Mouse (Mus musculus) right cerebral cortex, postnatal 25 days (tissue): ENCODE results near the gene Atg14.
"Not testable (repeated sequence)": the region's sequence is repeated elsewhere in the genome, so short reads cannot be mapped to it uniquely, and the experiment has no call there.

Experiments
- DNase-seq: peaks from one replicate; pipeline ENCODE4 v3.0.0; 2022

Gene Atg14

DNA sequence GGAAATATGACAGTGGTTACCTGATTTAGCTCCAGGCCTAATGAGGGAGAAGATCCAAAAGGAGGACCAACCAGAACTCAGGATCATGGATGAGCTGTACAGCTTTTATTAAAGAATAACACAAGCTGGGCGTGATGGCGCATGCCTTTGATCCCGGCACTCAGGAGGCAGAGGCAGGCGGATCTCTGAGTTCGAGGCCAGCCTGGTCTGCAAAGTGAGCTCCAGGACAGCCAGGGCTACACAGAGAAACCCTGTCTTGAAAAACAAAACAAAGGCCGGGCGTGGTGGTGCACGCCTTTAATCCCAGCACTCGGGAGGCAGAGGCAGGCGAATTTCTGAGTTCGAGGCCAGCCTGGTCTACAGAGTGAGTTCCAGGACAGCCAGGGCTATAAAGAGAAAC is at the start of gene Atg14:
Gene Atg14 (minus strand): TSS at position 101 of the 400 bp plus-strand sequence.
- not testable (repeated sequence) for DNase-seq

DNA sequence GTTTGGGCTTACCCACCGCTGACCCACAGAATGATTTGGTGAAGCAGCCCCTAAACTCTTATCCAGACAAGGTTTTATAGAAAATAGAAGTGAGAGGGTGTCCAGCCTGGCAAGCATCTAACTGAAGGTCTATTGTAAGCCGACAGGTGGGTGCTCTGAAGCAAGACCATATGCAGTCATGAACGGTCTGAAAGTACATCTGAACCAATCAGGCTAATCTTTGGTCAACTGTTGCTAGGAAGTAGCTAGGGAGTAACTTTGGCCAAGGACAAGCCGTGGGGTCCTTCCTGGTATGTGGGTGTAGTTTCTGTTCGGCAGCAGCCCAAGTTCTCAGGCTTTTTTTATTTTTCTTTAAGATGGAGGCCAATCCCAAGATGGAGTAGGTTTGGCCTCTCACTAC is 48.4 kb upstream of the Atg14 start:
- no peak for DNase-seq

DNA sequence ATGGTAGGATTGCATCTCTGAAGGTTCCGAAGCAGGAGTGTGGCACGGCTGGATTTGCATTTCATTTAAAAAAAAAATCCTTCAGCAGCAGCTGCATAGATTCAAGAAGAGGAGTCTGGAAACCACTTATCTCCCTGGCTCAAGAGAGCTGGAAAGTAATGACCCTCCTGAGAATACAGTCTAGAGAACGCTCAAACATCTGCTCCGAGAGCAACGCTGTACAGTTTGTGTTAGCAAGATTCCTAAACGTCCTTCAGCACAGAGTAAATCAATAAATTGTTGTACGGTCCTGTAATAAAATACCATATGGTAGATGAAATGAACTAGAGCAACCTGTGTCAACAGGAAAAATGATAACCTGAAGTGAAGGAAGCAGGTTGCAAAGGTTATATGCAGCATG is 42.8 kb upstream of the Atg14 start:
- DNase-seq, result no peak

DNA sequence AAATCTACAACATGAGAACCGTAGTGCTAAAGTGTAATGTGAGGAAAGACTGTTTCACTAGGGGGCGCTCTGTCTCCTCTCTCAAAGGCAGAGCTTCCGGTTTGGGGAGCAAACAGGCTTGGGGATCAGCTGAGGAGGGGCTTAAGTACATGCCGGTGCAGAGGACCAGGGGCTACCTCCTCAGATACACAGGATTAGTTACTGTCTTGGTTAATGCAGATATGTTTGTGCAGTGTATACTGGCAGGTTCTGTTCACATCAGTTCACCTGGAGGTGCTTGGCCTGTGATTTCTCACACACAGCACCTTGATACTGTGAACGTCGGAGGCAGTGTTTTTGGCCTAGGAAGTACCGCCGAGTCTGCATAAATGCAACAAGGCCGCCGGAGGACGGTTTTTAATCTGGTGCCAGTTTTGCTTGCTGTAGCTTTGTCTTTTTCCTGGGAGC is 27.5 kb upstream of the Atg14 start:
- DNase-seq, result peak; percentile 44

DNA sequence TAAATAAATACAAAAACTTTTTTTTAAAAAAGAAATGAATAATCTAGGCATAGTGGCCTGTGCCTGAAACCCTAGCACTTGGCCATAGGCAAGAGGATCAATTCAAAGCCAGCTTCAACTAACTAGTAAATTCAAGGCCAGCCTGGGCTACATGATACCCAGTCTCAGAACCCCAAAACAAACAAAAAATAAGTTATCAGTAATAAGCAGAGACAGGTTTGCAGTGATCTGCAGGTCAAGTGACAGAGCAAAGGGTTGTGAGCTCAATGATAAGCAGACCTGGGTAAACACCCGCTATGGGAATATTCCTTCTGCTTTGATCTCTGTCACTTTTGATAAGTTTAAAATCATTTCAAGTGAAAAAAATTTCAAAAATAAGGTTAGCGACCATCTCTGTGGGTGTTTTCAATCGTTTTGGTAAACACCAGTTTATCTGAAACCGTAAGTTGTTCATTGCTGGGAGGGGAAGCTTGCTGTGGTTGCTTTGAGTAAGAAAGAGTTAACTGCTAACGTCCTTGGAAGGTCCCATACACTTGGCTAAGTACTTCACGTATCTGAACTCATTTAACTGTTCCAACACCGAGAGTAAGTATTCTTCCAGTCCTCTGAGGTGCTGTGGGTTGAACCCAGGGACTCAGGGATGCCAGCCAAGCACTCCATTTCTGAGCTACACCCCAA is 24.1 kb upstream of the Atg14 start:
- DNase-seq, result no peak

DNA sequence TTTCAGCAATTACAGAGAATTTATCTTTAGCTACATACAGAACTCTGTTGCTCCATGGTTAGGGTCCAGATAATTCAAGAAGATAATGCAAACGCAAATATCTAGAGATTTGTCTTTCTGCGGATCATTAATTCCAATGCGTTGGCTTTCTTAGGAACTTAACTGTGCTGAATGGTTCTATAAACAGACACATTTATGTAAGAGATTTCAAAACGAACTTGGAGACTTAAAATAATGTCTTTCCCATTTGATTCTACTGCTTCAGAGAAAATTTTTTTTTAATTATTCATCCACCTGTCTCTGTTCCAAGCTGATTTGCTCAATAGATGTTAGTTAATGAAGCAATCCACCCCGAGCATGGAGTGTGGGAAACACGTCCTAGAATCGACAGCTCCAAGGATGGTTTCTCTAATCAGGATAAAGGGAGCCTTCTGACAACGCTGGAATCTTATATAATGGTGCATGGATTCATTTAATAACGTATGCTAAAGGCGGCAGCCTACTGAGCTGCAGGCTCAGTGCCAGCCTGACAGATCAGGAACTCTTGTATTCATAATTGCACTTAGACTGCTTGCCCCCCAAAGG is 20.0 kb upstream of the Atg14 start:
- DNase-seq, result peak; percentile 30

DNA sequence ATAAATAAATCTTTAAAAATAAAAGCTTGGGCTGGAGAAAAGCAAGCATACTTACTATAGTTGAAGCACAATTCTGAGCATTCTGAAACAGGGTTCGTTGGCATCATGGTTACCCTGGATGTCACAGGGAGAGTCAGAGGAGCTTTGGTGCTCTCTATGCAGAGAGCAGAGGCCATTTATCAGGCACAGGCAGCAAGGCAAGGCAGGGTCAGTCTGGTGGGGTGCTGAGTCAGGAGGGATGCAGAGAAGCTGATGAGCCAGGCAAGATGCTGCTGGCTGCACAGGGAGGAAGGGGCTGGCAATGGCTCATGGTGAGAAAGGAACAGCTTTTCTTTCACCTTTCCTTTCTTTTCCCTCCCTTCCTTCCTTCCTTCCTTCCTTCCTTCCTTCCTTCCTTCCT is 19.0 kb upstream of the Atg14 start:
- DNase-seq, result no peak

DNA sequence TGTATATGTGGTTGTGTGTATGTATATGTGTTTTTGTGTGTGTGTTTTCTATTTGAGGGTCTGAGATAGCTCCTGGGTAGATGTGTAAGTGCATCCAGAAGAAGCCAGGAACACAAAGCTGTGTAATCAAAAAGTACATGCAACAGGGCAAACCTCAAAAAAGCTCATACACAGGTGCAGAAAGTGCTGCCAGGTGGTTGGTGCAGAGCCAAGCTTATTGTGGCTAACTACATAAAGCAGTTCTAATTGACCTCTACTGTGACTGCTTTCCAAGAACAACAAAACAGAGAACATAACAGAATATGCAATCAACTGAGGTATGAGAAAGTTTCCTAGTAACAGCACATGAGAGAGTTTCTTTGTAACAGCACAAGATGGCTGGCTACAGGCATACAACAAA is 13.9 kb upstream of the Atg14 start:
- no peak for DNase-seq

DNA sequence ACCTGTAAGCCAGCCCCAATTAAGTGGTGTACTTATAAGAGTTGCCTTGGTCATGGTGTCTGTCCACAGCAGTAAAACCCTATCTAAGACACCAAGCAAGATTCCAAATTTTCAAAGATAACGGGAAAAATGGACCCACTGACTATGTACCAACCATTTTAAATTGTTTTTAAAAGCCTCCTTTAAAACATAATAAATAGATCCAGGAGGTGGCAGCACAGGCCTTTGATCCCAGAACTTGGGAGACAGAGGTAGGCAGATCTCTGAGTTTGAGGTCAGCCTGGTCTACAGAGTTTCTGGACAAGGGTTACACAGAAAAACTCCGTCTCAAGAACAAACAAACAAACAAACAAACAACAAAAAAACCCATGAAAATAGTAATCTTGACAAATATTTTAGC is 11.2 kb upstream of the Atg14 start:
- DNase-seq, result no peak

DNA sequence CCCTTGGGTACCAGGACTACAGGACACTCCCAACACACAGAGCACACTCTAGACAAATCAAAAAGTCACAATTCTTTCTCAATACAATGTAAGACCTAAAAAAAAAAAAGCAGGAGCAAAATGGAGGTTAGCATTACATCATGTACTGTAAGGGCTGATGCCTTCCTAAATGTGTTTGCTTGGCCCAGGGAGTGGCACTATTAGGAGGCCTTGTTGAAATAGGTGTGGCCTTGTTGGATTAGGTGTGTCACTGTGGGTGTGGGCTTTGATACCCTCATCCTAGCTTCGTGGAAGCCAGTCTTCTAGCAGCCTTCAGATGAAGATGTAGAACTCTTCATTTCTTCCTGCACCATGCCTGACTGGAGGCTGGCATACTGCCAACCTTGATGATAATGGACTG is 10.8 kb upstream of the Atg14 start:
- DNase-seq, result no peak

DNA sequence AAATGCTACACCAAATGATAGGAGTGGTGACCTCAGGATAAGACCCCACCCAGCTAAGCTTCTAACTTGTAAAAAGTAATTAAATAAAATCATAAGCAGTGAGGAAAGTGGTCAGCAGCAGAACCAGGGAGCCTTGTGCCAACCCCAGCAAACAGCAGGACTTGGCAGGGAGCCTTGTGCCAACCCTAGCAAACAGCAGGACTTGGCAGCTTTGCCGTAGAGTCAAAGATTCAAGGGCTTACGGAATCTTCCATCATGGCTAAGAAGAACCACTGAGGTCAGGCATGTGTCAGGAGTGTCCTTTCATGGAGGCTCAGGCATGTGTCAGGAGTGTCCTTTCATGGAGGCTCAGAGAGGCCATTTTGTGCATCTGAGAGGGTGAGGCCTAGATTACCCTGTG is 7.6 kb upstream of the Atg14 start:
- no peak for DNase-seq

DNA sequence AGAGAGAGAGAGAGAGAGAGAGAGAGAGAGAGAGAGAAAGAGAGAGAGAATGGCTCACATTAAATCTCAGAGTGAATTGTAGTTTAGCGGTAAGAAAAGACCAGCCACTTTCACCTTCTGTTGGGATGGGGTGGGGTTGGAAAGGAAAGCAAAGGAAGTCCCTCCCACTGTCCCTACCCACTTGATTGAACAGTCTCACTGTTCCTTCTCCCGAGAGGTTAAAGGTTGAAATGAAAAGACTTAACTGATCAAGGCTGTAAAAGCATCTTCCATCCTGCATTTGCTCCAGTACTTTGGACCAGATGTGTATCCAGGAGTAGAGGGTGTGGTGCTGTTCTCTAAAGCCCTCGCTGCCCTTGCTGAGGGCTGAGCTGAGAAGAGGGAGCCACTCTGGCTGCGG is 6.2 kb upstream of the Atg14 start:
- no peak for DNase-seq

DNA sequence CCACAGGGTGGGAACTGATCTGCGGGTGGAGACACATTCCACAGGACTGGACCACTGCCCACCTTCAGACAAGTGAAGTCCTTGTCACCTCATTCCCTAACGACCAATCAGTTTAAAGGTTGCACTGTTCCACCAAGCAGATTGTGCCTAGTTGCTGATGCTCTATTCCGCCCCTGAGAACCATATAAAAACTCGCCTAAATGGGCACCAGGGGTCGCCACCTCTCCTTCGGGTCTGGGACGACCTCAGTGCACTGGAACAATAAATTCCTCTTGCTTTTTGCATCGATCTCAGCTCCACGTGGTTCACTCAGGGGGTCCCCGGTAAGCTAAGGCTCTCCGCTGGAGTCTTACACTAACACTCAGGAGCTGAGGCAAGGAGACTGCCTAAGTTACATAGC is 4.3 kb upstream of the Atg14 start:
- DNase-seq, result no peak

DNA sequence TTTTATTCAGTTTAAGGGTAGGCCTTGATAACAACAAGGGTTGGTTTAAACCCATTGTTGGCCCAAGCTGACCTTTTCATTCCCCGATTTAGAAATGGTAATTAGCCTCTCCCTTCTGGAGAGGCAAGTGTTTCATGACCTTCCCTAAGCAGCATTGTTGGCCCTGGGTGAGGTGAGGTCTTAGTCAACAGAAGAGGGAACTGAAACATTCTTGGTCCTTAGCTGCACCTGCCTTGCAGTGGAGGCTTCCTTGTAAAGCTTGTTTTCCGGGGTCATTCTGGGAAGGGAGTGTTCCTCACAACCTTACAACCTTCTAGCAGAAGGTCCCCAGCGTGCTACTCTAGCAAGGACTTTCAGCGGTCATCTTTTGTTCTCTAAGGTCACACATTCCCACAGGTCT is 2.3 kb upstream of the Atg14 start:
- DNase-seq, result no peak

DNA sequence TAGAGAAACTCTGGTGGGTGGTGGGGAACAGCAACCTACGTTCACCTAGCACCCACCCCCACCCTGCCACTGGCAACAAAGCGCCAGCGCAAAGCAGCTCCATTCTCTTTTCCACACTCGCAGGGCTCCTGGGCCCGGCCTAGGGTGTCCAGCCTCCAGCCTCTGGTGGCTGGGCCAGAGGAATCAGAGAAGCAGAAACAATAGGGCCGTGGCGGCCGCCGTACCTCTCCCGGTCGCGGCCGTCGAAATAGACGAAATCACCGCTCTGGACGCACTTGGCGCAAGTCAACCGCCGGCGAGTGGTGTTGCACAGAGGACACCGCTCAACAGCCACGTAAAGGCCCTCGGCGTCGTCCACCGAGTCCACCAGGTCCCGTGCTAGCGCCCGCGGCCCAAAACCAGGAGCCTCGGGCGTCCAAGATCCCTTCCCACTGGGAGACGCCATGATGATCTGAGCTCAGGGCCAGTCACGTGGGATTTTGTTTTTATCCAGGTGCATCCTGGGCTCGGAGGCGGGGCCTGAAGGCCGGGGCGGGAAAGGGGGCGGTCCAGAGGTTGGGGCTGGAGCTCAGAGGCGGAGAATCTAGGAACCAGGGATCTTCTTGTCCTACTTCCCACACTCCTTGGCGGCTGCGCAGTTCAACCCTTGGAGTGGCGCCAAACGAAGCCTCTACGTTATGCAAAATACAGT is 2.3 kb downstream of the Atg14 start:
- peak; percentile 91 for DNase-seq

DNA sequence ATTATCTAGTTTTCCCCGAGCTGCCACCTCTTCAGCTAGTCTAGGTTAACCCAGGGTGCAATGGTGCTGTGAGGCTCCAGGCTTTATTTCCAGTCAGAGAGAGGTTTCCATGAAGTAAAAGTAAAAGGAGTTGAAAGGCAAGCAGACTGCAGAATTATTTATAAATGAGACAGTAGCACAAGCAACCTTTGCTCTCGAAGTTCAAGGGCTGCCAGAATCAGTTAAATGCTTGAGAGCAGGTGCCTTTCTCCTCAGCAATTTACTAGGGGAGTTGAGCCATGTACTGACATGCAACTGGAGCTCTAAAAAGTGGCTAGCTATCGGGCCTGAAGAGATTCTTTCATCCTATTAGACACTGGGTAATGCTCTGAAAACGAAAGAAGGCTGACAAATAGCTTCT is 7.3 kb downstream of the Atg14 start:
- DNase-seq, result no peak

DNA sequence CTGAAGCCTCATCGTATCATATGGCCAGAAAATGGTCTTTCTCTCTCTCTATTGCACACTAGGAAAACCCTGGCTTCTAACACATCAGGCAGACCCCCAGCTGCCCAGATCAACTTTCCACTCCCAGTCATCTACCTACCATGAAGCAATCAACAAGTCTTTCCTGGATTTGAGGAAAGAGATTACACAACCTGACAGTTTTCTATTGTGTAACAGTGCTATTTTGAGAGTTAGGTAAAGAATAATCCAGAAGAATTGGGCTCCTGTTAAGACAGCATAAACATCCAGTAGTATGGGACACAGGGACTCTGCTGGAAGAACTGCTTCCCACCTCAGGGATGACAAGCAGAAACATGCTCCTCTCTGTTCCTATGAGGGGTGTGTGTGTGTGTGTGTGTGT is 7.9 kb downstream of the Atg14 start:
- DNase-seq, result no peak

DNA sequence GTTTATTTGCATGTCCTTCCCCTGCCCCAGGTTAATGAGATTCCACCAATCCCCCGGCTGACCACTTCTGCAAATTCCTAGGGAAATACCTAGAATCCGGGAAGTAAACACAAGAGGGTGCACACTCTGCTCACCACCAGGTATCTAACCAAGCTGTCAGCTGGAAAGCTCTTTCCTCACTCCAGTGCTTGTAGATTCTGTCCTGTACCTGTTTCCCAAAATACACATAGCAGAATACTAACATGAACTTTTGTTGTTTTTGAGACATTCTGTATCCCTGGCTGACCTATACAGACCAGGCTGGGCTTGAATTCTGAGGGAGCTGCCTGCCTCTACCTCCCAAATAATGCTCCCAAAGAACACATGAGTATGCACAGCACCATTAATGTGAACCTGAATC is 9.7 kb downstream of the Atg14 start:
- DNase-seq, result no peak

DNA sequence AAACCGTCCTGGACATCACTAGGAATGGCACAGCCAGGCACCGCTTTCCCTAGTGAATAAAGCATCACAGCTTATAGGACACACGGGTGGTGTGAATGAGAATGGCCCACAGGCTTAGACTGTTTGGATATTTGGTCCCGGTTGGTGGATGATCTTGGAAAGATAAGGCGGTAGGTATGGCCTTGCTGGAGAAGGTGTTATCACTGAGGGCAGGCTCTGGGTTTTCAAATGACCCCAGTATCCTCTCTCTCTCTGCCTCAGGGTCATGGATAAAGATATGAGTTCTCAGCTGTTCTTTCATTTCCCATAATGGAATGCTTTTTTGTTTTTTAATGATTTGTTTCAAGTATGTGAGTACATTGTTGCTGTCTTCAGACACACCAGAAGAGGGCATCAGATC is 15.2 kb downstream of the Atg14 start:
- no peak for DNase-seq

DNA sequence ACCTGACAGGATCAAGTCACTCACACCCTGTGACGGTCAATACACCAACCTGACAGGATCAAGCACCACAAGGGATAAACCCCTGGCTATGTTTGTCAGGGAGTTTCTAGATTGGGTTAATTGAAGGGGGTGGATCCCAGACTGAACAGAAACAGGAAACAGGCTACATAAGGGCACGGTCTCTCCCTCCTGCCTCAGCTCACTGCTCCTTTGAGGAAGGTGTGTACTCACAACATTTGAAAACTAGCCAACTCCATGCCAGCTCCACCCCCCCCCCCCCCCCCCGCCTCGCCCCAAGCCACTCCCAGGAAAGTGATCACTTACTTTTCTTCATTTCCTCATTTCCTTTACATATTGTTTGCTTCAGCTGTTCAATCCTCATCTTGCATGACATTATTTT is 16.2 kb downstream of the Atg14 start:
- no peak for DNase-seq

DNA sequence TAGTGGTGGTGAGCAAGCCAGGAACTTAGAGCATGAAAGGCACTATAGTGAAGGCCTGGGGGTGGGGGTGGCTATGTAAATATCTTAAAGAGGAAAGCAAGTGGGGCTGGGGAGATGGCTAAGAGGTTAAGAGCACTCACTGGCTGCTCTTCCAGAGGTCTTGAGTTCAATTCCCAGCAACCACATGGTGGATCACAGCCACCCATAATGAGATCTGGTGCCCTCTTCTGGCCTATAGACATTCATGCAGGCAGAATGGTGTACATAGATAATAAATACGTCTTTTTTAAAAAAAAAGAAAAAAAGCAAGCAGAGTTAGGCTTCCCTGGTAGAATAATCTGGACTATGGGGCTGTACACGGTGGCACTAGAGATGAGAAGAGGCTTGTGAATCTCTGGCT is 17.1 kb downstream of the Atg14 start:
- no peak for DNase-seq

DNA sequence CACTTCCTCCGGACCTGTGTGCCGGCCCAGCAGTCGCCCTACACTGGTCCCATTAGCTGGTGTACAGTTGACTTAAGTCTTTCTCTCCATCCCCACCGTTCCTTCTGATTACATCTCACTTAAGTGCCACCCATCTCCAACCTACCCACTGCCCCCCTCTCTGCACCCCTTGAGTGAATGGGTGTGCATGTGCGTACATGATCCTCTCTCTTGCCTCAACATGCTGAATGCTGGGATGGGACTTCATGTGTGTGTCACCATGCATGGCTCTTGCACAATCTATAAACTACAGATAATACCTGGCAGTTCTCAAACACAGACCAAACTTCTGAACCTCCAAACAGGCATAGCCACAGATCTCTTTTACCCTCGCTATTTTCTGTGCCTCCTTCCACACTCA is 18.8 kb downstream of the Atg14 start:
- DNase-seq, result no peak

DNA sequence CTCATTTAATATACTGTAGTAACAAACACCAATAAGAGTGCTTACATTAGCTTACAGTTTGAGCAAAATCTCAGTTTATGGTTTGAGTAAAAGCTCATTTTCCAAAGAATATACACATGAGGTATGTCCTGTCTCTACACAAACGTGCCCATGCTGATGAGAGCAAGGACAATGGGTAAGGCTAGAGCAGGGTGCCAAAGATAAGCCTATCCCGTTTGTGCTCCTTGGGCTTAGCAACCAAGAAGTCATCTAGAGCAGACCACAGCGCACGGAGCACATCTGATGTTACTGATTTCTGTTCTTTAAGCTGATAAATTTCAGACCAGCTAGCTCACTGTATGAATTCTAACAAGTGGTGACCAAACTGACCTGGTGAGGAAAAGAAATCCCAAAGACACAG is 25.6 kb downstream of the Atg14 start:
- no peak for DNase-seq

DNA sequence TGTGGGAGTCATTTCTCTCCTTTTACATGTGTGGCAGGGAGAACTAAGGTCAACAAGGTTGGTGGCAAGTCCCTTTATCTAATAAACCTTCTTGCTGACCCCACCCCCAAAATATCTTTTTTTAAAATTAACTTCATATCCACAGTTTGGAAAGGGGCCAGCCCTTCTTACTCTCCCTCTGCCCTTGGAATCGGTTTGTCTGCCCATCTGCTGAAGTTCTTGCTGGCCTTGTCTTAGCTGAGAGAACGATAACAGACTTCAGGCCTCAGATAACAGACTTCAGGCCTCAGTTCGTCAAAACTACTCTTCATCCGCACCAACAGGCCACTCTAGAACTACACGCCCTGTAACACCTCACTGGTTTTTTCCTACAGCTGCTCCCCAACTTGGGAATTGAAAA is 26.2 kb downstream of the Atg14 start:
- DNase-seq, result no peak

DNA sequence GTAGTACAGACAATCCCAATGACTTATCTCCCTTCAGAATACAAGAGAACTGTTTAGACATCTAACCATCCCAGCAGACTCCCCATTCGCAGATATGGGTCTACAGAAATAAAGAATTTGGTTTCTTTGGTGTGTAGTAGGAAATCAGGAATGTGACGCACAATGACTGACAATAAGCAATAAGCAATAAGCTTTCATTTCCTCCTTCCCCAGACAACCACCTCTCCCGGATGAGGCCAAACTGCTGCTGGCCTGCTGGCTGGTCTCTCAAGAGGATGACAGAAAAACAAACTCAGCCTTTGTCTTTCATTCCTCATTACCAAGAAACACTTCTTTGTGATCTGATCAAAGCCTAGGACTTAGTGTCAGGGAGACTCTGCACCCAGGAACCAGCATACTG is 28.2 kb downstream of the Atg14 start:
- DNase-seq, result no peak
